Comparison of ENCODE assay signal across 9 mouse cellular contexts in genomic region chr16:91068969-91069368, GRCm38 (mm10). TPM values are rescaled to one million over a fixed set of nuclear protein-coding genes. Genes with fewer than 3 reads are reported as not detected.
DNase-seq lines count a peak whose midpoint lies in the region; ATAC-seq lines count a peak whose summit lies in the region.
"Had no signal": no experiment of that assay in that cellular context is flagged by ENCODE, and none has a peak within 500 bp of the region (broad histone marks: within the 10 kb centered on the region; RNA-seq: fewer than 3 reads in every experiment).

No protein-coding gene starts in this region.

- H3K27me3 ChIP-seq in kidney, embryonic 14.5 days (ENCODE audit: control insufficient read depth, insufficient read depth, low read length): no peaks in the 10 kb centered on the region

- H3K36me3 ChIP-seq in kidney, embryonic 14.5 days (ENCODE audit: control insufficient read depth, insufficient read depth, low read length): no peaks in the 10 kb centered on the region

- no peak overlapping the region for H3K4me3 ChIP-seq in kidney, embryonic 14.5 days (ENCODE audit: low read length)

- peak; percentile 56 for DNase-seq in kidney, postnatal 10 days
- DNase-seq in kidney, adult 11 months: no peak
- DNase-seq in embryo, embryonic 11 days: peak; percentile 56
- peak; percentile 57 for DNase-seq in heart, postnatal 4 days
- peak; percentile 30 for DNase-seq in neural tube, embryonic 10.5 days (ENCODE audit: extremely low spot score, low spot score)
- DNase-seq in urinary bladder, postnatal 36 days (ENCODE audit: low spot score in 2 of 2): no peak
- no peak for DNase-seq in spleen, postnatal 10 days (ENCODE audit: low spot score in 2 of 2)

- no peaks in the 10 kb centered on the region for H3K9me3 ChIP-seq in kidney, embryonic 14.5 days (ENCODE audit: control insufficient read depth, low read length)

- no peak overlapping the region for H3K9ac ChIP-seq in kidney, embryonic 14.5 days (ENCODE audit: low read depth, low read length)

- no peak overlapping the region for H3K4me2 ChIP-seq in kidney, embryonic 14.5 days (replicated peaks; ENCODE audit: low read depth, low read length)

- ATAC-seq in kidney, embryonic 14.5 days (ENCODE audit: low FRiP score, low TSS enrichment): no peak

- no peak overlapping the region for H3K27ac ChIP-seq in kidney, embryonic 14.5 days (ENCODE audit: low read depth, low read length)

- no peaks in the 10 kb centered on the region for H3K4me1 ChIP-seq in kidney, embryonic 14.5 days (ENCODE audit: control insufficient read depth, insufficient read depth, low read length)

- 36% methylated on average over 12 of the region's 12 CpGs for WGBS in kidney, embryonic 14.5 days

RNA-seq across cellular contexts. Expression of gene Paxbp1, which starts 24.6 kb away (rescaled TPM):
- total RNA-seq in heart, postnatal 4 days (2021): 10 to 100 TPM; 31.9 to 36.7 TPM
- 46.9 and 75.6 TPM in 2 replicates for polyA plus RNA-seq in kidney, embryonic 14.5 days (2014; fragmentation: Nextera tagmentation; extraction: Ambion mirVana)

RNA-seq across cellular contexts. Expression of gene 4932438H23Rik, which starts 26.0 kb away (rescaled TPM):
- under 1 TPM in 1 of 2 experiments, not detected in 1; 0.23 TPM for total RNA-seq in heart, postnatal 4 days (2021)
- 0.50 TPM in 1 of 2 replicates, not detected in the other for polyA plus RNA-seq in kidney, embryonic 14.5 days (2014; fragmentation: Nextera tagmentation; extraction: Ambion mirVana)
- total RNA-seq: MEL had no signal

RNA-seq across cellular contexts. Expression of gene Synj1, which starts 57.9 kb away (rescaled TPM):
- total RNA-seq in heart, postnatal 4 days (2021): 10 to 100 TPM; 29.2 to 32.6 TPM
- polyA plus RNA-seq in kidney, embryonic 14.5 days (2014; fragmentation: Nextera tagmentation; extraction: Ambion mirVana): 10.8 and 15.5 TPM in 2 replicates

Comparison
In these comparisons a context has a peak if more than half of its experiments do, and no peak if none do; other contexts are left out.
1. DNase-seq: peak in kidney, postnatal 10 days (single experiment), embryo, embryonic 11 days (single experiment), heart, postnatal 4 days (single experiment) and neural tube, embryonic 10.5 days (single experiment); none in kidney, adult 11 months (single experiment), urinary bladder, postnatal 36 days (0 of 2) and spleen, postnatal 10 days (0 of 2).